Mouse (Mus musculus) heart, adult 11 months (tissue): ENCODE data around the gene Spata5.
"Not testable (repeated sequence)": the region's sequence is repeated elsewhere in the genome, so short reads cannot be mapped to it uniquely, and the experiment has no call there.

Source experiments
- DNase-seq: peaks from one replicate; pipeline ENCODE4 v3.0.0; 2022

The Spata5 gene

DNA sequence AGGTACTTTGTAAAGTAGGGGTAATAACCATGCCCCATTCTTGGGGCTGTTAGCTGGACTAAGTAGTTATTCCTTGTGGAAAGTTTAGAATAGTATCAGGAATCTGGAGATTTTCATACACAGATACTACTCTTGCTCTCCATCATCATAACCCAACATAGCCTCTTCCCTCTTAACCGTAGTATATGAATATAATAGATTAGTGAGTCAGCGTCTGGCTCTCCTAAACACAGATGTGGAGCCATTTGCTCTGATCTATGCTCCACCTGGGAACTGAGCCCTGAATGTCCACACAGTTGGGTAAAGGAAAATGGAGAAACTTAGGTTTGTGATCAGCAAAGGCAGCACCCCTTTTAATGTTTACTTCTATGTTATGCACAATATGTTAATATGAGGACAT is 96.7 kb downstream of the Spata5 start:
- no peak for DNase-seq

GRCm38 (mm10) chr3:37518611-37519010 is 98.9 kb downstream of the Spata5 start:
- no peak for DNase-seq

- DNase-seq: no peak
These were observed 100.8 kb downstream of the Spata5 start for GRCm38 (mm10) chr3:37520334-37521023.

DNA sequence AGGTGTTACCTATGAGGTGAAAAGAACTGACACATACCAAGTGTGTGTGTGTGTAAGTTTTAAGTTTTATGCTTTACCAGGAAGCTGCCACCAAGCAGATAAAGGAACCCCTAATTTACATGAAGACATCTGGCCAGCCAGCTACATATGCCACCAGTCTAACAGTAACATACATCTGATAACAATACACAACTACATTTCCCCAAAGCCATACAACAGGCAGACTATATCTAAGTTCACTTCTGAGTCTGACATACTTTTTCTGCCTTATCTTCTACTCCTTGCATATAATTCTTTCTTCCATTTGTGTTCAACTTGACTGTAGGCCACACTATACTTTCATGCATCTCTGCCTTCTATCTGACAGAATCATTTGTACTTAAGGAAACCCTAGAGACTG is 112.4 kb downstream of the Spata5 start:
- no peak for DNase-seq

DNA sequence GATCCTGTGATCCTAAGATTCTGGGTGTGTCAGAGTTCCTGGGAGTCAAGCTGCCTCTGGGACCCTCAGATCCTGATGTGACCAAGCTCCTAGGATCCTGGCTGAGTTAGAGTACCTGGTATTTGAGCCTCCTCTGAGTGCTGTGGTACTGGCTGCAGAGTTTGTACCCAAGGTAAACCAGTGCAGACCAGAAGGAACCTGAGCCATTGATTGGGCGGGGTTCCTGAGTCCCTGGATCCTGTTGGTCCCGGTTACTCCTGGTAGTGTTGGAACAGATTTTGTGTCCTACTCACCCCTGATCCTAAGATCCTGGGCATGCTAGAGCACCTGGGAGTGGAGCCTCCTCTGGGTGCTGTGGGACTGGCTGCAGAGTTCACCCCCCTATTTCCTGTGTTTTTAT is 121.0 kb downstream of the Spata5 start:
- not testable (repeated sequence) for DNase-seq

DNA sequence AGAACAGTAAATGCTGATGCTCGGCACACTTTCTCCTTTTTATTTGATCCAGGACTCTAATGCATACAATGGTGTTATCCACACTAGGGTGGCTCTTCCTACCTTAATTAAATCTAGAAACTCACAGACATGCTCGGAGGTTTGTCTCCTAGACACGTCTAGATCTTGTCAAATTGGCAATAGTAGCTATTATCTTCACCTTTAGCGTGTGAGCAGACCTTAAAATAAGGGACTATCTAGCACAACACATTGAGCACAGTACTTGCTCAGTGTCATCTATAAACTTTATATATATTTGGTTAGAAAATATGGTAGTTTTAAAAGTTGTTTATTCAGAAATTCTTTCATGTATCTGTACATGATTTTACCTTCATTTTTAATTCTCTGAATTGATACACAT is 126.7 kb downstream of the Spata5 start:
- DNase-seq: no peak

DNA sequence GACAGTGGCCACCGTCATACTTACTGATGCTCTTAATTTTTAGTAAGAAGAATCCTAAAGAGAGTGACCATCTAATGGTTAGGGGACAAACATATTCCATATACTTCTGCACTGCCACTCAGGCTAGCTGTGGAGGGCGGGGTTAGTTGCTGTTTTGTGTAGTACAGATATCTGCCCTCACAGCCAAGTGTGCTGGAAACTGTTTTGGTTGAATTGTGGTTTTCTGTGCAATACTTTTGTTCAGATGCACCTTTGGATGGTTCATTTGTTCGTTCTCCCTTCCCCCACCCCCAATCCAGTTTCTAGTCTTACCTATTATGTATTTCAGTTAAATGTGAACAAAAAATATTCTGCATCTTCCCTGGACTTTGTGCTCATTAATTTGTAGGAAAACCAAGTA is 130.5 kb downstream of the Spata5 start:
- no peak for DNase-seq

- DNase-seq: no peak
These were observed 130.9 kb downstream of the Spata5 start for GRCm38 (mm10) chr3:37550594-37550993.

DNA sequence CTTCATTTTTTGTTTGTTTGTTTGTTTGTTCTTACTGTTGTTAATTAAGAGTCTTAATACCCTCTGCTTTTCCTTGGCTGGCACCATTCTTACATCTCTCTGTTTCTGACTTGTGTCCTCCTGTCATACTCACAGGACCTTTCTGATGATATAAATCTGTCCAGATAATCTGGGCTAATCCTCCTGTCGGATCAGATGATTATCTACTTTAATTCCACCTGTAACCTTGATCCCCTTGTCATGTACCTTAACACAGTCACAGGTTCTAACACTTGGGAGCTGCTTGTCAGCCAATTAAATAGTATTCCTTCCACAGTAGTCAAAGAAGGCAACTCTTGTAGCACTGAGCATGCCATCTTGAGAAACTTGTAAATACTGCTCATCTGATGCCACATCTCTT is 131.8 kb downstream of the Spata5 start:
- DNase-seq: no peak

- no peak for DNase-seq
These were observed 132.5 kb downstream of the Spata5 start for GRCm38 (mm10) chr3:37552244-37552643.

DNA sequence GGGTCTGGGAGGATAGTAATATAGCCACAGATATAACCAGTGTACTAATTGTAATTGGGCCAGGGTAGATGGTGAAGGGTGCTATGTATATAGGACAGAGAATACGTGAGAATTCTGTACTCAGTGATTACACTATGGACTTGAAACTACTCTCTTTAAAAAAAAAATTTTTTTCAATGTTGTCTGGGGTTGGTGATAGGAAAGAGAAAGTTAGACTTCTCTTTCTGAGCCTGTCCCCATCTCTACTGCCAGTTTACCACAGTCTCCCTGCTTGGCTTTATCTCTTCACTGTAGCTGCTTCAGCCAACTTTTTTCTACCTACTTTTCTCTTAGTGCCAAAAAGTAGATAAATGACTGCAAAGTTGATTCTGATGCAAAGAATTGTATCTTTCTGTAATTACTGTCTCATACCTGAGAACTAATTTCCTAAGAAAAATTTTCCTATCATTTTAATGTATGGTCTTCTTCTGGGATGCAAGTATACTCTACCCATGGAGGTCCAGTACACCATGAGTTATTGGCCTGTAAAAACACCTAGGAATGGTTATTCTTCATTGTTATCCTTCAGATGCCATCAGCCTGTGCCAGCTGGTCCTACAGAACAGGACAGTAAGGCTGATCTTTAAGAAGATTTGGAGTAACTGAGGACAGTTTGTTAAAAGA is 133.8 kb downstream of the Spata5 start:
- no peak for DNase-seq

DNA sequence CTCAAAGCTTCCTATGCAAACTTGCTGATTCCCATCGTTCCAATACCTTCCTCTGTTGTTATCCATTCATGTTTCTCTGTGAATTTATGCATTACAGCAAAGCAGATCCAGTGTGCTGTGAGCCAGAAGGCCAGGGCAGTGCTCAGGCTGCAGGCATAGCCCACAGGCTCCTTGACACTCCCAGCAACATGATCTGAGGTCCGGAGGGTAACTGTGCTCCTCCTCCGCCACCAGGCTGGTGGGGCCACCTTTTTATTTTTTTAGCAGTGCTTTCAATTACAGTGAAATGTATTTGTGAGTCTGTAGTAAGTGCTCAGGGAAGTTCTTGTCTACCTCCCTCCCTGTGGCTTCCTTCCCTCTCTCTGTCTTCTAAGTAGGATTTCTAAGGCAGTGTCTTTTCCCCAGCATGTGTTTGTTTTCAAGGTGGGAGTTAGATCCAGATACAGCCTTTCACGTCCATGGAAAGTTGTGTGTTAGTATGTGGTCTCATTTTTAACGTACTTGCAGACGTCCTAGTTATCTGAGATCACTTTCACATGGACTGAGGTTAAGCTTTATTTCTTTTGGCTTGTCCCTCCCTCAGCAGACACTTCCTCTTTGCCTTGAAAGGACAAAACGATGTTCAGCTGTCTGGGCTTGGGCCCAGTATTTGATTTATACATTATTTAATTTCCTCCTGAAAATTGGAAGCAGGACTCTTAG is 136.9 kb downstream of the Spata5 start:
- no peak for DNase-seq

GRCm38 (mm10) chr3:37557741-37558479 is 138.2 kb downstream of the Spata5 start:
- no peak for DNase-seq

DNA sequence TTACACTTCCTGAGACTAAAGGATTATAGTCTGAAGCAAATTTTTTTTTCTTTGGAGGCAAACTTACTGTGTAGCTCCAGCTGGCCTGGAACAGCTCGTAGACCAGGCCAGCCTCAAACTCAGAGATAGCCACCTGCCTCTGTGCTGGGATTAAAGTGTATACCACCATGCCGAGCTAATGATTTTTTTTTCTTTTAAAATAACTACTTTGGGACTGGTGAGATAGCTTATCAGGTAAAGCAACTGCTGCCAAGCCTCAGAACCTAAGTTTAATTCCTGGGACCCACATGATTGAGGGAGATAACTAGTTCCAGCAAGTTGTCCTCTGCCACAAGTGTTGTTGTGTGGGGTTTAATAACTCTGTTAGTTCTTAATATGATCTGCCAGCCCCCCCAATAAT is 139.6 kb downstream of the Spata5 start:
- peak; percentile 33 for DNase-seq

GRCm38 (mm10) chr3:37561466-37561865 is 141.8 kb downstream of the Spata5 start:
- peak; percentile 56 for DNase-seq

DNA sequence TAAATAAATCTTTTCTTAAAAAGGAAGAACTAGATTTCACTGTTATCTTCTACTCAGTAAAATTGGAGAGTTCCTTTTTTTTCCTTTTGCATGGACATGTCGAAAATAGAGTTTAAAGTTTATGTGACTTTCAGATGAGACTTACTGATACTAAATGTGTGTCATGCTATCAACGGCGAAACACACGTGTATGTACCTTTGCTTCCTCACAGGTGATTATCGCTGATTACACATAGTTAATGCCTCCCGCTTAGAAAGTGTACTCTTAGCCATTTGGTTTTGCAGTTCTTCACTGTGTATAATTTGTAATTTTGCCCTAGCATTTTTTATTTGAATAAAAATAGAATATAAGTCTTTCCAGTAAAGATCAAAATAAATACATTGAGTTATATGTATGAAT is 146.4 kb downstream of the Spata5 start:
- peak; percentile 28 for DNase-seq

DNA sequence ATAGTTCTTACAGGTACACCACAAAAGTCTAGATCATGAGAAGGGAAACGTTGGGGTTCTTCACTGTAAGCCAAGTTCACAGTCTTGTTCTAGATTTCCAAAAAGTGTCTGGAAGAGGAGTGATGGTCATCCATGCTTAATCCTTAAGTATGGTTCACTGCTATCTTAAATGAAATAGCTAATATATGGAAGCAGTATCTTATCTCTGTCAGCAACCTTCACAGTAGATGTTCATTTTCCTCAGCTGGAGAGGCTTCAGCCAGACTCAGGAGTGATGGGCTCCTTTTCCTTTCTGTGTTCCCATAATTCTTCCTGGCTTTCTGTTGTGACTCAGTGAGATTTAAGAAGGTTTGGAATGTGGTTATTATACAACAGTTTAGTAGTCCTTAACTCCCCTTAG is 147.8 kb downstream of the Spata5 start:
- DNase-seq: peak; percentile 8

- peak; percentile 51 for DNase-seq
These were observed 149.1 kb downstream of the Spata5 start for GRCm38 (mm10) chr3:37568780-37569179.

DNA sequence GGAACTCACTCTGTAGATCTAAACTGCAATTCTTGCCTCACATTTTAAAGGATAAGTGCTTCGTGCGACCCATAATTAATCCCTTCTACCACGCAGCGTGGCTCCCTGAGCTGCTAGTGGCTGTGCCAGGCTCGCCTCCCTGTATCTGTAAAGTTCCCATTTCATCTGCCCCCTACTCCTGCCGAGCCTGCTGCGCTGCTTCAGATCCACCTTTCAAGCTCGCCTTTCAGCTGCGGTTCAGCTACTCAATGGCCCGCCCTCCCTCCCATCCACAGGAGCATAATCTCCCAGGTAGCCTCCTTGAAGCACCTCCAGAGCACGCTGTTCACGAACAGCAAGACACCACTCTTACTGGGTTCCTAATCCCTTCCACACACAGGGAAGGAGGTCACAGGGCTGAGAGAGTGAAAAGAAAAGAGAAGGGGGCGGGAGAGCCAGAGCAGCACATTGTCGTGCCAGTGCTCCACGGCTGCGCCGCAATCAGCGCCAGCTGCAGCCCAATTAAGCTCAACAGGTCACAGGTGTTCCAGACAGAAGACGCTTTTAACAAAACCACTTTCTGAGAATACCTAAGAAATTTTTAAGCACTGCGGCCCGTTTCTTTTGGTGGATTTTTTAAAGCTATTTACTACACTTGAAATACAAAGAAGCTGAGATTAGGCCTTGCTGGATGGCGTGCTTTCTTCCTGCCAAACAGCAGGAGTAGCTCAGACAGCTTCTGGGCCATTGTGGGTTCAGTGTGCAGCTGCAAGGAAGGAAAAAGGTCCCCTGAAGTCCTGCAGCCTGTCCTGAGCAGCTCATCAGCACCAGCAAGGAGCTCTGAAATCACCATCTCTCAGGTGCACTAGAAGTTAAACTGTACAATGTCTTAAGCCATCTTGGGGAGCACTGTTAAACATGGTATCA is 150.2 kb downstream of the Spata5 start:
- DNase-seq: peak; percentile 82

DNA sequence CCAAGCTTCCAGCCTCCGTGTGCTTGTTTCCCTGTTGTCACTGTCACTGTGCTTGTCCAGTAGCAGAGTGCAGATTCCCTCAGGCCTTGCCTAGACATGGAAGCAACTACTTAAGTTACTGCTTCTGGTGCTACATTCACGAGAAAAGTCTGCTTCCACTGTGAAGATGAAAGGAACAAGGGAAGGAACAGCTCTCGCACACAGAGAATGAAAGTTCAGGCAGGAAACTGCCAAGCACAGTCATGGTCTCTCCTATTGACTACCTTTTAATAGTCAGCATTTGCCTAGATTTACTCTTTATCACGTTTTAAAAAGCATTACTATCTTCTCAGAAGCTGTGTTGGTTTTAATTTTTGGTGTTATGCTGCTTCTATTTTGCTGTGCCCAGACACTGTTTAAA is 151.9 kb downstream of the Spata5 start:
- DNase-seq: peak; percentile 28

DNA sequence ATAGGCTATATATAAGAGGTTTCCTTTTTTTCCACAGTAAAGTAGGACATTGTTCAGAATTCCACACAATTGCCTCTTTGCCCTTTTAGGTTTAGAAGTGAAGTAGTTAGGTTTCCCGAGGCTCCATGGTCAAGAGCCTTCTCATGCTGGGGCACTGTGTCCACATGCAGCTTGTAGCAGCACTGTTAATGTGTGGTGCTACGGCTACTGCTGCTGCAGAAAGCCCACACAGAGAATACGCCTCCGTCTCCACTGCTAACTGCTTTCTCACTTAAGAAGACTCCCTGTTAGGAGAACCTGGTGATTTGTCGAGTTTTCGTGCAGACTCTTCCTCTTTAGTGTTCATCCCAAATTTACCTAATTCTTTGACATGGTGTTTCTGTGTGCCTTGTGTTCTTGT is 152.4 kb downstream of the Spata5 start:
- DNase-seq: no peak

DNA sequence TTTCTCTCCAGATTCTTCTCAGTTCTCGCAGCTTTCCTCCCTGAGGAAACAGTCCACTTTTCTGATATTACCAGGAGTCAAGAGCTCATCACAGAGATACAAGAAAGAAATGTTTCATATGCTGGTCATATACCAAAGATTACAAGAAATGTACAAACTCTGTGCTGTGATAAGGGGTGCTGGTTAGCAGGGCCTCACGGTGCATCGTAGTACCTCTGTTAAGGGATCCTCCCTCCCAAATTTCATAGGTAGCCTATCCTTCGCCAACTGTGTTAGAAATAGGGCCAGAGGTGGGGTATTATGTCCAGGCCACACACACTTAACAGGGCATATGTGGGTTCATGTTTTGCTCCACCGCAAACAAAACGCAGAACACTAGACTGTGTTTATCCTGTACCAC is 157.1 kb downstream of the Spata5 start:
- no peak for DNase-seq
